Mouse (Mus musculus): ENCODE data around the gene Gucd1. TPM values are rescaled to one million over a fixed set of nuclear protein-coding genes. Genes with fewer than 3 reads are reported as not detected.

The Gucd1 gene
- polyA plus RNA-seq, 1 experiment from 2014 or later = 25.0 TPM

DNA sequence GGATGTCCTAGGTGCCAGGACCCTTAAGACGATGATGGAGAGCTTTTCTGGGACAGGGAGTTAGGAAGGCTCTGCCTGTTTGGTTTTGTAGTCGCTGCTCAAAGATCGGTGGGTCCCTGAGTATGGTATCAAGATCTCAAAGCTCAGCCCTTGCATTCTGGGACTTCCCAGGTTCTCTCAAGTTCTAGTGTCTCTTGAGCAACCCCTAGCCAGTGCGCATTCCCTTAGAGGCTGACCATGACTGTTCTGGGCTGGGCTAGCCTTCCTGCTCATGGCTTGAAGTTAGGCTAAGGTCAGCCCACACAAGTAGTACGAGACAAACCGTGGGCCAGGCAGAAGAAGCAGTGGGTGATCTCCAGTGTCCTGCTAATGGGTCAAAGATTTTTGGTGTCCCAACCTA lies 199.6 kb downstream of the Gucd1 start:
- H3K9ac ChIP-seq = no peak overlapping the region
- H3K9me3 ChIP-seq = no peaks in the 10 kb centered on the region
- peak overlapping the region; percentile 65; the same call in 1 of the 2 replicates for H3K4me2 ChIP-seq (replicated peaks)
- no peak overlapping the region for H3K4me3 ChIP-seq
- H3K36me3 ChIP-seq = no peaks in the 10 kb centered on the region
- WGBS = 85% methylated on average over 6 of the region's 6 CpGs
- peaks cover 12% of the 10 kb centered on the region for H3K4me1 ChIP-seq
- ATAC-seq (ENCODE audit: low FRiP score, low read depth) = no peak
- peaks cover 40% of the 10 kb centered on the region for H3K27me3 ChIP-seq (replicated peaks)
- no peak overlapping the region for H3K27ac ChIP-seq

- H3K27me3 ChIP-seq (replicated peaks) = peaks cover 40% of the 10 kb centered on the region
- ATAC-seq (ENCODE audit: low FRiP score, low read depth) = peak; percentile 85
- WGBS = 2% methylated on average over 81 of the region's 81 CpGs
- H3K9ac ChIP-seq = peak overlapping the region; percentile 56
- no peak overlapping the region for H3K27ac ChIP-seq
- H3K4me3 ChIP-seq = peak overlapping the region; percentile 34
- H3K36me3 ChIP-seq = peaks cover 3% of the 10 kb centered on the region; the same call in 1 of the 2 replicates
- no peaks in the 10 kb centered on the region for H3K9me3 ChIP-seq
- peak overlapping the region; percentile 65 for H3K4me2 ChIP-seq (replicated peaks)
- peaks cover 12% of the 10 kb centered on the region for H3K4me1 ChIP-seq
These were observed 200.6 kb downstream of the Gucd1 start for GRCm38 (mm10) chr10:75316908-75317761.

DNA sequence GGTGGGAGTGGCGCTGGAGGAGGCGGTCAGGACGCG lies 201.1 kb downstream of the Gucd1 start, which contains the start of gene Adora2a:
Gene Adora2a, plus strand, starts transcription at position 6 of the 36 bp plus-strand sequence.
- WGBS = 3% methylated on average over 4 of the region's 4 CpGs
- ATAC-seq (ENCODE audit: low FRiP score, low read depth) = no peak
- Histone ChIP-seq H3K9me3 (no peaks in the 10 kb centered on the region), H3K4me3 (peak within 1 kb of the TSS; percentile 34), H3K27ac (no peak within 1 kb of the TSS), H3K27me3 (replicated peaks) (peaks cover 40% of the 10 kb centered on the region), H3K9ac (peak within 1 kb of the TSS; percentile 56), H3K4me2 (replicated peaks) (peak within 1 kb of the TSS; percentile 65), H3K36me3 (peaks cover 7% of the 10 kb centered on the region; the same call in 1 of the 2 replicates), H3K4me1 (peaks cover 12% of the 10 kb centered on the region)

- 5% methylated on average over 9 of the region's 9 CpGs for WGBS
- Histone ChIP-seq H3K27me3 (replicated peaks) (peaks cover 40% of the 10 kb centered on the region), H3K27ac (no peak overlapping the region), H3K4me1 (peaks cover 12% of the 10 kb centered on the region), H3K9me3 (no peaks in the 10 kb centered on the region), H3K36me3 (peaks cover 9% of the 10 kb centered on the region), H3K9ac (peak overlapping the region; percentile 56; the same call in 1 of the 2 replicates), H3K4me2 (replicated peaks) (peak overlapping the region; percentile 65), H3K4me3 (peak overlapping the region; percentile 34)
- ATAC-seq (ENCODE audit: low FRiP score, low read depth) = peak; percentile 48; the same call in 1 of the 2 replicates
These were observed 201.3 kb downstream of the Gucd1 start for GRCm38 (mm10) chr10:75316472-75316871.

GRCm38 (mm10) chr10:75315756-75316155 lies 202.0 kb downstream of the Gucd1 start:
- peaks cover 40% of the 10 kb centered on the region for H3K27me3 ChIP-seq (replicated peaks)

DNA sequence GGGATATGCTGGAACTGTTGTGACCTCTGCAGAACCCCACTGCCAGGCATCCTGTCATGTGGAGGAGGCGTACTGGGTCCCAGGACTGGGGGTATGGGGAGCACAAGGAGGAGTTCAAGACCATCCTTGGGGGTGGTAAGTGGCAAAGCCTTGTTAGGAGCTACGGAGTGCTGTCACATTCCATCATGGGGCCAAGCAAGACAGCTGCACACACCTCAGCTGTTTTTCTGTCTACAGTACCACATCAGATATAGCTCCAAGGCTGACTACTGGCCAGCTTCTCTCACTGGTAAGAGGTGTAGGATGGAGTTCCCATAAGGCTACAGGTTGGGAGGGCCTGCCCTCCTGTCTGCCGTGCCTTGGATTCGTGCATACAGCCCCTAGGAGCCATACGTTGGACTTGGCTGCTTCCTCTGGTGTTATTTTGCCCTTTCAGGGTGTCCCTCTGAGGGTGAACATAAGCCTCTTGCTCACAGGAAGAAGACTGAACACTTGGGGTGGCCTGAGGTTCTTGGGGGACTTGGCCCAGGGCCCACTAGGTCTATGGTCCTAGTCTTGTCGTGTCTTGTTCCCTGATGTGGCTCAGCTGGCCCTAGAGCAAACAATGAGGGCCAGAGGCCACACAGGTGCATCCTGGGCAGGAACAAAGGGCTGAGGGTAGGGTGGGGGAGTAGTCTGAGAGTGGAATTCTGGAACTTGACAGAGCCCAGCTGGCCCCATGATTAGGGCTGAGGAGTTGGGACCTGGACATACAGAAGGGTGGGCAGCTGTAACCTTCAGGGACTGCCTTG lies 203.4 kb downstream of the Gucd1 start:
- 78% methylated on average over 6 of the region's 6 CpGs for whole genome bisulfite sequencing
- H3K9ac ChIP-seq = no peak overlapping the region
- peaks cover 40% of the 10 kb centered on the region for H3K27me3 ChIP-seq (replicated peaks)
- ATAC-seq (ENCODE audit: low FRiP score, low read depth) = no peak
- H3K4me2 ChIP-seq (replicated peaks) = no peak overlapping the region
- peaks cover 30% of the 10 kb centered on the region for H3K36me3 ChIP-seq
- no peaks in the 10 kb centered on the region for H3K9me3 ChIP-seq
- peaks cover 12% of the 10 kb centered on the region for H3K4me1 ChIP-seq
- H3K27ac ChIP-seq = no peak overlapping the region
- no peak overlapping the region for H3K4me3 ChIP-seq

More at GRCm38 (mm10) chr10:75315756-75316155, 202.0 kb downstream of the Gucd1 start:
- H3K36me3 ChIP-seq = peaks cover 16% of the 10 kb centered on the region
- H3K9me3 ChIP-seq = no peaks in the 10 kb centered on the region
- H3K4me2 ChIP-seq (replicated peaks) = no peak overlapping the region
- no peak overlapping the region for H3K9ac ChIP-seq
- no peak overlapping the region for H3K4me3 ChIP-seq
- H3K27ac ChIP-seq = no peak overlapping the region
- WGBS = 83% methylated on average over 8 of the region's 8 CpGs
- H3K4me1 ChIP-seq = peaks cover 12% of the 10 kb centered on the region
- no peak for ATAC-seq (ENCODE audit: low FRiP score, low read depth)

- Histone ChIP-seq H3K4me2 (replicated peaks) (no peak overlapping the region), H3K9me3 (no peaks in the 10 kb centered on the region), H3K36me3 (peaks cover 50% of the 10 kb centered on the region), H3K4me1 (peaks cover 9% of the 10 kb centered on the region), H3K27me3 (replicated peaks) (peaks cover 21% of the 10 kb centered on the region), H3K4me3 (no peak overlapping the region), H3K27ac (no peak overlapping the region), H3K9ac (no peak overlapping the region)
- 87% methylated on average over 7 of the region's 7 CpGs for WGBS
- no peak for ATAC-seq (ENCODE audit: low FRiP score, low read depth)
These were observed 205.4 kb downstream of the Gucd1 start for GRCm38 (mm10) chr10:75312361-75312760.

- no peaks in the 10 kb centered on the region; the same call in 1 of the 2 replicates for H3K4me1 ChIP-seq
- no peaks in the 10 kb centered on the region for H3K27me3 ChIP-seq (replicated peaks)
- WGBS = 95% methylated on average over 7 of the region's 7 CpGs
- ATAC-seq (ENCODE audit: low FRiP score, low read depth) = no peak
- H3K9ac ChIP-seq = no peak overlapping the region
- H3K9me3 ChIP-seq = no peaks in the 10 kb centered on the region
- no peak overlapping the region for H3K4me2 ChIP-seq (replicated peaks)
- H3K4me3 ChIP-seq = no peak overlapping the region
- H3K36me3 ChIP-seq = peaks cover 70% of the 10 kb centered on the region
- H3K27ac ChIP-seq = no peak overlapping the region
These were observed 210.6 kb downstream of the Gucd1 start for GRCm38 (mm10) chr10:75307130-75307529.

GRCm38 (mm10) chr10:75304413-75304812 lies 213.4 kb downstream of the Gucd1 start:
- no peak overlapping the region for H3K27ac ChIP-seq
- H3K4me1 ChIP-seq = no peaks in the 10 kb centered on the region; the same call in 1 of the 2 replicates
- no peaks in the 10 kb centered on the region for H3K27me3 ChIP-seq (replicated peaks)
- peaks cover 62% of the 10 kb centered on the region for H3K36me3 ChIP-seq
- ATAC-seq (ENCODE audit: low FRiP score, low read depth) = no peak
- H3K9ac ChIP-seq = no peak overlapping the region
- H3K4me2 ChIP-seq (replicated peaks) = no peak overlapping the region
- WGBS = 81% methylated on average over 6 of the region's 6 CpGs
- no peak overlapping the region for H3K4me3 ChIP-seq
- no peaks in the 10 kb centered on the region for H3K9me3 ChIP-seq

DNA sequence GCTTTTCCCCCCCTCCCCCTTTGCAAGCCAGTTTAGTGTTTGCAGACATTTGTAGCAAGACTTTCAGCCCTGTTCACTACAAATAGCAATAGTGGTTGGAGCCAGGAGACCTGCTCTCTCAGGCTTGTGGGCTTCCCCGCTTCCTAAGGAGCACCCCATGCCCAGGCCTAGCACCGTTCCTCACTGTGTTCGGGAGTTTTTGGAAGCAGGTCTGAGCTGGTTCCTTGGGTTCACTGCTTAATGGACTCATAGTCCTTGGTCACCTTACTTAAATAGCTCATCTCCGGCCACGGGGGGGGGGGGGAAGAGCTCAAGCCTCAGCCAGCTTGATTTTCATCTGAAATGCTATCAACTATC lies 213.7 kb downstream of the Gucd1 start:
- Histone ChIP-seq H3K9me3 (no peaks in the 10 kb centered on the region), H3K36me3 (peaks cover 58% of the 10 kb centered on the region), H3K4me1 (no peaks in the 10 kb centered on the region; the same call in 1 of the 2 replicates), H3K27me3 (replicated peaks) (no peaks in the 10 kb centered on the region), H3K4me3 (no peak overlapping the region), H3K9ac (no peak overlapping the region), H3K4me2 (replicated peaks) (no peak overlapping the region), H3K27ac (no peak overlapping the region)
- ATAC-seq (ENCODE audit: low FRiP score, low read depth) = no peak
- WGBS = 98% methylated on average over 5 of the region's 5 CpGs

DNA sequence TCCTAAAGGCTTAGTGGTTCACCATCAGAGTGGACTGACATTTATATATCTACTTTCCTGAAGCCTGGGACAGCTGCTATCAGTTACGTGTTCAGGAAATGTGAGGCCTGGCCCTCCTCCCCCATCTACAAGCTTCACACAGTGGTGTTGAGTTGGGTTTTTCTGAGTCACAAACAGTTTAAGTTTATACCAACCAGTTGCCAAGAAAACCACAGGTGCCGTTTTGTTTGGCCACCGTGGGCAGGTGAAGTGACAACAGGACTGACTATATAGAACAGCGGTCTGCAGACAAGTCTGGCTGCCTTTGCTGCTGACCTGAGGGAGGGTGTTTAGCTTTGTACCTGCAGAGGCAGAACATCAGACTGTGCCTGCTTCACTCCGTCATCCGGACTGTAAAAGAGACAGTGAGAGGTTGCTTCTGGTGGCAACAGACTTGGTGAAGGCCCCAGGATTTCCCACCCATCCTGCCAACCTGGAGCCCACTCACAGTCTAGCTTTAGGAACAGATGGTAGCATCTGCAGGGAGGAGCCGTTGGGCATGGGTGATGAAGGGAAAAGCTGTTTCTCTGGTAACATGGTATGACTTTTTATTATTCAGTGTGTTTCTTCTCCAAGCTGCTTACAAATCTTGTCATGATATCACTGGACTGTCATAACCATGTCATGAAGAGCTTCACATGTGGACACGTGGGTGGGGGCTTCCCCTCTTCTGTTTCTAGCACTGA lies 214.3 kb downstream of the Gucd1 start:
- H3K27me3 ChIP-seq (replicated peaks) = no peaks in the 10 kb centered on the region
- no peak overlapping the region for H3K9ac ChIP-seq
- peaks cover 57% of the 10 kb centered on the region for H3K36me3 ChIP-seq
- 90% methylated on average over 8 of the region's 8 CpGs for WGBS
- H3K4me1 ChIP-seq = no peaks in the 10 kb centered on the region; the same call in 1 of the 2 replicates
- no peaks in the 10 kb centered on the region for H3K9me3 ChIP-seq
- no peak overlapping the region for H3K4me3 ChIP-seq
- H3K27ac ChIP-seq = no peak overlapping the region
- ATAC-seq (ENCODE audit: low FRiP score, low read depth) = no peak
- no peak overlapping the region for H3K4me2 ChIP-seq (replicated peaks)

- Histone ChIP-seq H3K9me3 (no peaks in the 10 kb centered on the region), H3K27me3 (replicated peaks) (no peaks in the 10 kb centered on the region), H3K9ac (no peak overlapping the region), H3K27ac (no peak overlapping the region), H3K4me2 (replicated peaks) (no peak overlapping the region), H3K4me1 (no peaks in the 10 kb centered on the region; the same call in 1 of the 2 replicates), H3K36me3 (peaks cover 49% of the 10 kb centered on the region), H3K4me3 (no peak overlapping the region)
- 93% methylated on average over 4 of the region's 4 CpGs for WGBS
- no peak for ATAC-seq (ENCODE audit: low FRiP score, low read depth)
These were observed 215.2 kb downstream of the Gucd1 start for GRCm38 (mm10) chr10:75302536-75302935.

Data from neural tube, embryonic 12.5 days (tissue).